Mouse (Mus musculus): ENCODE results near the gene Rpp25.

The Rpp25 gene

DNA sequence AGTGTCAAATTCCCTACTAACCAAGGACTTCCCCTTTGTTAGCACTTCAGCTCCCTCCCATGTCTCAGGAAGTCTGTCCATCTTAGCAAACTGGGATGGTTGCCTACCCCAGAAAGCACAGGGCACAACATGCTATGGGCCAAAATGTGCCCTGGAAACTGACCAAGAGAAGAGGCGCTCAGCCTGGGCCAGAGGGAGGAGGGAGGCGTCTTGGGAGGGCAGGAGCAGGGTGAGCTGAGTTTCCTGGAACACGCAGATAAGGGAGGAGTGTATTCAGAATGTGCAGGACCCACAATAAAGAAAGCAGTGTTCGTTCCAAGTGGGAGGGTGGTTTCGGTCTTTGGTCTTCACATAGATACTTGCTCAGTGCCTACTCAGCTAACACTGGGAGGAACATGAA lies 43.5 kb downstream of the Rpp25 start:
- in situ Hi-C loops (cut with MboI; ENCODE audit: low pct_unique_long_range_greater_than_20kb in 1 of 2, low sequenced_read_pairs in 2 of 2, unreplicated experiment in 1 of 2): no loop called here

DNA sequence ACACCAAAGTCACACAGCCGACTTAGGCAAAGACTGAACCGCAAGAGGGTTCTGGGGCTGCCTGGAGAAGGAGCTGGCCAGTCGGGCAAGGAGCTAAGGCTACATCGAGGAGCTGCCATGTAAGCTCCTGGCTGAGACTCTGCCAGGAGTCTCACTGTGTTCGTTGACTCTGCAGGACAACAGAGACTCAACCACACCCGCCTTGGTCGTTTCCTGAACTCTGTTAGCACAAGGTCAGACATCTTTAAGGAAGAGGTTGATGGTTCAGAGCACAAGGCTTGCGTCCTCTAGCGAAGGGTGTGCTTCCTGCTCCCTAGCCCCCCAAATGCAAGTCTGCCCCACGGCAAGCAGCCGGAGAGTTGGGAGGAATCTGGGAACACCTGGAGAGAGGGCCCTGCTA lies 44.0 kb downstream of the Rpp25 start:
- in situ Hi-C loops (cut with MboI; ENCODE audit: low pct_unique_long_range_greater_than_20kb in 1 of 2, low sequenced_read_pairs in 2 of 2, unreplicated experiment in 1 of 2): no loop called here

DNA sequence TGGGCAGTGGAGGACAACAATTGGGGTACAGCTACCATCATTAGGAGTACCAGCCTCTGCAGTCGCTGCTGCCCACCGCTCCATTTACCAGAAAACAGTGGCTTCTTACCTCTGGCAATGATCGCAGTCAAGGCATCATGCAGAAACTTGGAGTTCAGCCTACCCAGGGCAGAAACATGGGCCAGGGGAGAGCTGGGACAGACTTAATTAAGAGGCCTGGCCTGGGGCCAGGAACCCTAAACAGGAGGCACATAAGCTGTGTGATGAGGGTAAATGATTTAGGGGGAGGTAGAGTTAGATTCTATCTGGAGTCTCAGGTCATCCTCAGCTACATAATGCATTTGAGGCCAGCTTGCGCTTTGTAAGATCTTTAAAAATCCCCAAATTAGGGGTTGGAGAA lies 45.4 kb downstream of the Rpp25 start:
- in situ Hi-C loops (cut with MboI; ENCODE audit: low pct_unique_long_range_greater_than_20kb in 1 of 2, low sequenced_read_pairs in 2 of 2, unreplicated experiment in 1 of 2): no loop called here

DNA sequence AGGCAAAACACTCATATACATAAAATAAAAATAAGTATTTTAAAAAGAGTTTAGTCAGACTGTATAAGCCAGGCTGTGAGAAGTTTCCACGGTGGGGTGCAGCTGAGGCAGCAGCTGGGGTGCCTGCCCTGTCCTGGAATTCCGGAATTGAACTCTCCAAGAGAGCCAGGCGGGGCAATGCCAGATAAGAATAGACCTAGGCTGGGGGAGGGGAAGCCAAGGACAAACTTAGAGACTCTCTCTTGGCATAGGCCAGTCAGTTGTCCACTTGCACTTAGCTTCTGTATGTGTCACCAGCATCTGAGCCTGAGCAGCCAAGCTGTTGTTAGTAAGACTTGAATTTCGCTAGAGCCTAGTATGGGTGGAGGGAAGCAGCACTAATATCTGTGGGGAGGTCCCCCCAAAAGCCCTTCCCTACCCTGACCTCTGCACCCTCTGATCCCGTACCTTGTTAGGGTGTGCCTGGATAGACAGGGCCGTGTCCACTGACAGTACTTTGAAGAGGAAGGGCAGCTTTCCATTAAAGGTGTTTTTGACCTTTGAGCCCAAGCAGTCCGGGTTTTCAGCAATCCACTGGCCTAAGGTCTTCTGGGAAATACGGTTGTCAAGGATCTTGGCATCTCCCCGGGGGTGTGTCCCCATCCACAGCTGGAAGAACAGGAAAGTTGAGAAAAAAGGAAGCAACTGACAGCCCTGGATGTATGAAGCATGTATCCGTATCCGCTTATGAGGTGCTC lies 46.5 kb downstream of the Rpp25 start:
- in situ Hi-C loops (cut with MboI; ENCODE audit: low pct_unique_long_range_greater_than_20kb in 1 of 2, low sequenced_read_pairs in 2 of 2, unreplicated experiment in 1 of 2): no loop called here

DNA sequence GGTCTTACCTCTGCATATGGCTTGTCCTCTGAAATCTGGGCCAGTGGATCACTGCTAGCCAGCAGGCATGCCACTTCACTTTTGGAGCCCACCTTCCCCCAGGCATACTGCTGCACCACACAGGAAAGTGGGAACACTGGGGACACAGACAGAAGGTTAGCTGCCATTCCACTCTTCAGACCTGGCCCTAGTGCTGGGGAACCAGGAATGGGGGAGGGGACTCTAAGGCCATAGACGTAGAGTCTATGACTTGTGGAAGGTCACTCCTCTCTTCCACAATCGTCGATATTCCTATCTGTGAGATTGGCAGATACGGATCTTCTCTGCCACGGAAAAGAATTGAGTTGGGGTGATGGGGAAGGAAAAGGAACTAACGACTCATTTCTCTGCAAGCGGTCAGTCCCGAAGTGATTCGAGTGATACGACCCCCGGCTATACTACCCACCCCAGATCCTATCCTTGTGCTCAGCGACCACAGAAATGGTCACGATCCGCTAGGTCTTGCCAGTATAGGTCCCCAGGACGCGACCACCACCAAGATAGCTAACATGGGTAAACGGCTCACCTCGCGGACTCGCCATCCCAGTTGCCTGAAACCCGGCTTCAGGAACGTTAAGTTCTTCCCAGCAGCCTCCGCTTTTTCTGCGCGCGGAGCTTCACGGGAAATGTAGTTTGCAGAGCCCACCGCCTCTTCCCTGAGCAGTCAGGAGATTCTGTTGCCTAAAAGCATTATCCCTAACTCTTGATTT lies 48.5 kb downstream of the Rpp25 start, which contains the start of gene Mpi:
TSS of gene Mpi (minus strand) at position 625 of the 749 bp plus-strand sequence.
- in situ Hi-C loops (cut with MboI; ENCODE audit: low pct_unique_long_range_greater_than_20kb in 1 of 2, low sequenced_read_pairs in 2 of 2, unreplicated experiment in 1 of 2): no loop called here

DNA sequence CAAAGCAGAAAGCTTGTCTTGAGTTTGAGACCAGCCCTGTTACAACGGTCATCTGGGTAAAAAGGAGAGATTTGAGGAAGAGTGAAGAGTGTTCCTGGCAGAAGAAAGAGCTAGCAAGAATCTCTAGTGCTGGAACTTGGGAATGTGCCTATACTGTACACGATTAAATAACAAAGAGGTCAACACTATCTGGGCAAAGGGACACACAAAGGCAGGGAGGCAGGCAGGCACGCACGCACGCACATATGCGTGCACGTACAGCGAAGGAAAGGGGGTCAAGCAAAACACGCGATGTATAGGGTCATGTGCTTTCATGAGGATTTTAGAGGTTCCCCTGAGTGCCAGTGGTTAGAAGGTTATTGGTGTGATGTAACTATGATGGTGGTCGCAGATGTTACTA lies 49.3 kb downstream of the Rpp25 start:
- in situ Hi-C loops (cut with MboI; ENCODE audit: low pct_unique_long_range_greater_than_20kb in 1 of 2, low sequenced_read_pairs in 2 of 2, unreplicated experiment in 1 of 2): no loop called here

DNA sequence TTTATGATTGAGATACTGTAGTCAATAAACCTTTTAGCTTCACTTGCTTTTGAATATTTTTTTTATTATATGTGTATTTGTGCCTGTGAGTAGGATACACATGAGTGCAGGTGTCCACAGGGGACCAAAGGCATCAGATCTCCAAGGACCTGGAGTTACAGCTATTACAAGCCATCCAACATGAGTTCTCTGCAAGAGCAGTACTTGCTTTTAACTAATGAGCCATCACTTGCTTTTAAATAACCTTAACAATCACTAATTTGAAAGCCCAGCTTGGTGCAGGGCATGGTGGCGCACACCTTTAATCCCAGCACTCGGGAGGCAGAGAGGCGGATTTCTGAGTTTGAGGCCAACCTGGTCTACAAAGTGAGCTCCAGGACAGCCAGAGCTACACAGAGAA lies 50.9 kb downstream of the Rpp25 start:
- in situ Hi-C loops (cut with MboI; ENCODE audit: low pct_unique_long_range_greater_than_20kb in 1 of 2, low sequenced_read_pairs in 2 of 2, unreplicated experiment in 1 of 2): no loop called here
